Mouse (Mus musculus) lung, embryonic 15.5 days (tissue): ENCODE results near the gene Tmem214. TPM values are rescaled to one million over a fixed set of nuclear protein-coding genes. Genes with fewer than 3 reads are reported as not detected.
A peak's percentile ranks its signal among the peaks of the same experiment; 100 is the strongest.

Source experiments
- ATAC-seq: fragments of 200-750 bp; cut with Nextera tagmentation; 2 replicates; pipeline ENCODE4 v1.8.0; 2017; ENCODE audit warnings: moderate number of reproducible peaks, borderline replicate concordance; ENCODE audit not compliant: low FRiP score, low TSS enrichment; ENCODE audit errors: extremely low read depth
- H3K27ac ChIP-seq: fragments of 300-500 bp; sonication (generic); 2 replicates; pipeline ENCODE4 v1.5.1; 2015; ENCODE audit warnings: moderate library complexity, mild to moderate bottlenecking, inconsistent platforms
- H3K27me3 ChIP-seq: fragments of 300-500 bp; sonication (generic); 2 replicates; pipeline ENCODE4 v1.6.1; 2015; ENCODE audit warnings: inconsistent platforms
- H3K36me3 ChIP-seq: fragments of 300-500 bp; sonication (generic); 2 replicates; pipeline ENCODE4 v1.6.1; 2015; ENCODE audit warnings: inconsistent platforms
- H3K4me1 ChIP-seq: fragments of 300-500 bp; sonication (generic); 2 replicates; pipeline ENCODE4 v1.6.1; 2015; ENCODE audit warnings: inconsistent platforms
- H3K4me2 ChIP-seq: fragments of 300-500 bp; sonication (generic); 2 replicates; pipeline ENCODE4 v1.6.1; 2015; ENCODE audit warnings: inconsistent platforms, mild to moderate bottlenecking, moderate library complexity
- H3K4me3 ChIP-seq: fragments of 300-500 bp; sonication (generic); 2 replicates; pipeline ENCODE4 v1.5.1; 2015; ENCODE audit warnings: mild to moderate bottlenecking, inconsistent platforms
- H3K9ac ChIP-seq: fragments of 300-500 bp; sonication (generic); 2 replicates; pipeline ENCODE4 v1.6.1; 2015; ENCODE audit warnings: inconsistent platforms
- H3K9me3 ChIP-seq: fragments of 300-500 bp; sonication (generic); 2 replicates; pipeline ENCODE4 v1.6.1; 2016; ENCODE audit warnings: inconsistent platforms
- WGBS: fragments of 180-500 bp; shearing (Covaris S2); methylation state at CpG from one replicate; pipeline ENCODE4 v1.1.7; 2015; 5-methylcytosine and 5-hydroxymethylcytosine counted together
- polyA plus RNA-seq: library from polyadenylated mRNA; unstranded; fragments of >200 nt; fragmentation: Nextera tagmentation; extraction: Ambion mirVana; gene quantifications from 2 replicates; pipeline ENCODE4 v1.2.1, GENCODE M21; 2015

Gene Tmem214
- polyA plus RNA-seq, 1 experiment from 2014 or later: 79.8 TPM

GRCm38 (mm10) chr5:30908426-30909299 is 40.9 kb downstream of the Tmem214 start:
- peak; percentile 35 for ATAC-seq
- Histone ChIP-seq H3K9ac (peak overlapping the region; percentile 84), H3K4me2 (peak overlapping the region; percentile 88), H3K4me1 (peaks cover 55% of the 10 kb centered on the region), H3K27ac (peak overlapping the region; percentile 95), H3K36me3 (peaks cover 25% of the 10 kb centered on the region), H3K27me3 (no peaks in the 10 kb centered on the region), H3K9me3 (no peaks in the 10 kb centered on the region), H3K4me3 (peak overlapping the region; percentile 86)
- WGBS: 26% methylated on average over 13 of the region's 13 CpGs

GRCm38 (mm10) chr5:30909300-30909659 is 41.5 kb downstream of the Tmem214 start:
- H3K4me2 ChIP-seq: no peak overlapping the region
- no peaks in the 10 kb centered on the region for H3K27me3 ChIP-seq
- peaks cover 19% of the 10 kb centered on the region for H3K36me3 ChIP-seq
- ATAC-seq: no peak
- WGBS: 22% methylated on average over 7 of the region's 7 CpGs
- H3K4me1 ChIP-seq: peaks cover 55% of the 10 kb centered on the region
- H3K9ac ChIP-seq: 0 out of 2 replicates have a peak overlapping the region, but pooled peaks have one; percentile 1
- H3K27ac ChIP-seq: peak overlapping the region; percentile 95
- no peak overlapping the region for H3K4me3 ChIP-seq
- H3K9me3 ChIP-seq: no peaks in the 10 kb centered on the region

DNA sequence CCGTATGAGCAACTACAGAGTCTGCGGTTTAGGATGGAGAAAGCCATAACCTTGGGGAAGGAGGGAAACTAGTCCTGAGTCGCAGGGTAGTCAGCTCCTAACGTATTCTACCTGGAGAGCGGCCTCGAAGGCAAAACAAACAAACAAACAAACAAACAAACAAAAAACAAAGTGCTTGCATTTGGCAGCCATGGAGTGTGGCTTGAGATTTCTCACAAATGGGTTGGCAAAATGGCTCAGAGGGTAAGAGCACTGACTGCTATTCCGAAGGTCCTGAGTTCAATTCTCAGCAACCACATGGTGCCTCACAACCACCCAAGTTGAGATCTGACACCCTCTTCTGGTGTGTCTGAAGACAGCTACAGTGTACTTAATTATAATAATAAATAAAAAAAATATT is 42.1 kb downstream of the Tmem214 start:
- H3K9ac ChIP-seq: no peak overlapping the region
- WGBS: 76% methylated on average over 7 of the region's 7 CpGs

DNA sequence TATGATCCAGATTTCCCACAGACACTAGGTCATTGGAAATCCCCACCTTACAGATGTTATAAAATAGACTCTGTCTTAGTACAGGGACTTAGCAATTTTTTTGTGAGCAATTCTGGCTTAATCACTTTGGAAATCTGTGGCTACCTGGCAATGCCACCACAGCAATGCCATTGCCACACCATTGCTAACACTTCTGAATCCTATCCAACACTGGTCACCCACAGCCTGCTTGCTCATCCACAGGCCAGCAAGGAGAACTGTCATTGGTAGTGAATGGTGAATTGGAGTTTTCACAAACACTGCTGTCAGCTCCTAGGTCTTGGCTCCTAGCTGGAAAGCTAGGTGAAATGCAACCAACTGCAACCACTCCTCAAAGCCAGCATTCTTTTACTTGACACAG is 42.7 kb downstream of the Tmem214 start:
- ATAC-seq: no peak
- H3K4me1 ChIP-seq: peaks cover 56% of the 10 kb centered on the region
- no peaks in the 10 kb centered on the region for H3K27me3 ChIP-seq
- H3K9me3 ChIP-seq: no peaks in the 10 kb centered on the region
- H3K27ac ChIP-seq: 0 out of 2 replicates have a peak overlapping the region, but pooled peaks have one; percentile 16
- H3K4me2 ChIP-seq: no peak overlapping the region
- no peak overlapping the region for H3K9ac ChIP-seq
- H3K4me3 ChIP-seq: no peak overlapping the region
- peaks cover 7% of the 10 kb centered on the region for H3K36me3 ChIP-seq

More for the DNA sequence above, 42.1 kb downstream of the Tmem214 start:
- Histone ChIP-seq H3K27me3 (no peaks in the 10 kb centered on the region), H3K4me2 (no peak overlapping the region), H3K36me3 (peaks cover 13% of the 10 kb centered on the region), H3K27ac (peak overlapping the region; percentile 95), H3K4me1 (peaks cover 55% of the 10 kb centered on the region), H3K4me3 (no peak overlapping the region), H3K9me3 (no peaks in the 10 kb centered on the region)
- ATAC-seq: no peak

DNA sequence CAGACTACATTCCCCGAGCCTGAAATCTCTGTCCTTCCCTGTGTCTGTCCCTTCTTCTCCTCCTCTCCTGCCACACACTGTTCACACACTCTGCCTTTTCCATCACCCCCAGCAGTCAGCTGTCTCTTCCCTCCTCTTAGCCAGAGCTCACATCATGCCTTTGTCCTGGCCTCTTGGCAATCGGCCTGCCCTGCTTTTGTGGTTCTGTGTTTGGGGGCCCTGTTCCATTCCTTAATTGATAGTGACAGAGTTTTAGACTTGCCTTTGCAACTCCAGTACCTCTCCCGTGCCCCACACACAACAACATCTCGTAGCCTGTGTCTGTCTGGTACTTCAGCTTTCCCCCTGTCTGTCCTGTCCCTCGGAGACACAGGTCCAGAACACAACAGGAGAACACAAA is 44.3 kb downstream of the Tmem214 start:
- Histone ChIP-seq H3K9me3 (no peaks in the 10 kb centered on the region), H3K27ac (peak overlapping the region; percentile 98), H3K27me3 (no peaks in the 10 kb centered on the region), H3K4me2 (peak overlapping the region; percentile 77; the same call in 1 of the 2 replicates), H3K36me3 (peaks cover 4% of the 10 kb centered on the region), H3K4me1 (peaks cover 55% of the 10 kb centered on the region), H3K4me3 (no peak overlapping the region), H3K9ac (no peak overlapping the region)
- 51% methylated on average over 5 of the region's 5 CpGs for WGBS
- ATAC-seq: no peak

DNA sequence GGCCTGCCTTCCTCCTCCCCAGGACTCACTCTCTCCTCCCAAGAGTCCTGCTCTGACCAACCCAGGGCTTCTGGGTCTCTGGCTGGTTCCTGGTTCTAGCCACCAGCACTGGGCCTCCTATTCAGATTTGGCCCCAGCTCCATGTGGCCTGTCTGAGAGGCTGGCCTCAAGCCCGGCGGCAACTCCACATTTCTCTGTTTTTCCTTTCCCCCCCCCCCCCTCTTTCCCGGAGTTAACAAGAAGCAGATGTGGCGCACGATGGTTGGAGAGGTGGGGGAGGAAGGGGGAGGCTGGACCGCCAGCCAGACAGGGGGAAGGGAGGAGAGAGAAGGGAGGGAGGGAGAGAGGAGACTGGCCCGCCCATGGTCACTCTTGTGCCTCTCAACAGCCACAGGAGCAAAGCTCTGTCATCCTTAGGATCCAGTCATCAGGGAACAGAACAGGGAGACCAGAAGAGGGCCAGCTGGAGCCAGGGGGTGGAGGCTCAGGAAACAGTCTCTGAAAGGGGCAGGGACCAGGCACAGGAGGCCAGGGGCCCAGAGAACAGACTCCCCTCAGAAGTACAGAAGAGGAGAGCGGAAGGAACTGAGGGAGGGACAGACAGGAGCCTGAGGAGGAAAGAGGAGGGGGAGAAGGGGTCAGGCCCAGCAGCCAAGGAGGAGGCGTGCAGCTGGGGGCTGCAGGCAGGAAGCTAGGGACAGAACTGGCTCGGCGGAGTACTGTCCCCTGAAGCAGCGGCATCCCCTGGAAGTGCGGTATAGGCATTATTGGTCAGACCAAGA is 45.4 kb downstream of the Tmem214 start, which contains the start of gene Emilin1:
TSS of gene Emilin1 (plus strand) at position 343 of the 782 bp plus-strand sequence.
- H3K9me3 ChIP-seq: no peaks in the 10 kb centered on the region
- peak within 1 kb of the TSS; percentile 98 for H3K27ac ChIP-seq
- no peaks in the 10 kb centered on the region for H3K27me3 ChIP-seq
- H3K9ac ChIP-seq: peak within 1 kb of the TSS; percentile 67
- peak; percentile 82 for ATAC-seq
- H3K36me3 ChIP-seq: peaks cover 15% of the 10 kb centered on the region
- 12% methylated on average over 12 of the region's 13 CpGs for WGBS
- H3K4me2 ChIP-seq: peak within 1 kb of the TSS; percentile 77
- peaks cover 51% of the 10 kb centered on the region for H3K4me1 ChIP-seq
- peak within 1 kb of the TSS; percentile 52 for H3K4me3 ChIP-seq

GRCm38 (mm10) chr5:30914101-30914635 is 46.4 kb downstream of the Tmem214 start:
- Histone ChIP-seq H3K27ac (peak overlapping the region; percentile 98), H3K36me3 (peaks cover 24% of the 10 kb centered on the region), H3K4me2 (peak overlapping the region; percentile 77), H3K9ac (peak overlapping the region; percentile 67), H3K4me3 (peak overlapping the region; percentile 52), H3K4me1 (peaks cover 42% of the 10 kb centered on the region), H3K27me3 (no peaks in the 10 kb centered on the region), H3K9me3 (no peaks in the 10 kb centered on the region)
- 34% methylated on average over 7 of the region's 7 CpGs for WGBS
- no peak for ATAC-seq

DNA sequence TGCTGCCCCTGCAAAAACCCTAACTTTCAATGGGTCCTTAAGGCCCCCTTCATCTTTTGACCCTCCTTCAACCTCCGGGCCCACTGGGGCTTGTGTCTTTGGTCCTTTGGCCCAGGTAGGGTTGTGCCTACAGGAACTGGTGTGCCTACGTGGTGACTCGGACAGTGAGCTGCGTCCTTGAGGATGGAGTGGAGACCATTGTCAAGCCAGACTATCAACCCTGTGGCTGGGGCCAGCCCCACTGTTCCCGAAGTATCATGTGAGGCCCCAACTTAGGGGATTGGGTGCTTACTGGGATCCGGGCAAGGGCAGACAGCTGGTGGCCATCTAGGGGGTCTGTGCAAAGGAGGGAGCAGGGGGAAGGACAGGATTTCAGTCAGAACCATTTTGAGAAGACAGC is 47.0 kb downstream of the Tmem214 start:
- Histone ChIP-seq H3K27me3 (no peaks in the 10 kb centered on the region), H3K4me2 (peak overlapping the region; percentile 77), H3K9ac (peak overlapping the region; percentile 67), H3K36me3 (peaks cover 30% of the 10 kb centered on the region), H3K4me1 (peaks cover 39% of the 10 kb centered on the region), H3K4me3 (peak overlapping the region; percentile 52), H3K27ac (peak overlapping the region; percentile 98), H3K9me3 (no peaks in the 10 kb centered on the region)
- no peak for ATAC-seq
- WGBS: 36% methylated on average over 6 of the region's 6 CpGs

GRCm38 (mm10) chr5:30915456-30915855 is 47.6 kb downstream of the Tmem214 start:
- H3K4me2 ChIP-seq: peak overlapping the region; percentile 77
- no peaks in the 10 kb centered on the region for H3K27me3 ChIP-seq
- H3K36me3 ChIP-seq: peaks cover 36% of the 10 kb centered on the region
- peak overlapping the region; percentile 52 for H3K4me3 ChIP-seq
- H3K27ac ChIP-seq: peak overlapping the region; percentile 98
- peak overlapping the region; percentile 67 for H3K9ac ChIP-seq
- no peak for ATAC-seq
- 33% methylated on average over 9 of the region's 9 CpGs for WGBS
- peaks cover 44% of the 10 kb centered on the region for H3K4me1 ChIP-seq
- H3K9me3 ChIP-seq: no peaks in the 10 kb centered on the region

DNA sequence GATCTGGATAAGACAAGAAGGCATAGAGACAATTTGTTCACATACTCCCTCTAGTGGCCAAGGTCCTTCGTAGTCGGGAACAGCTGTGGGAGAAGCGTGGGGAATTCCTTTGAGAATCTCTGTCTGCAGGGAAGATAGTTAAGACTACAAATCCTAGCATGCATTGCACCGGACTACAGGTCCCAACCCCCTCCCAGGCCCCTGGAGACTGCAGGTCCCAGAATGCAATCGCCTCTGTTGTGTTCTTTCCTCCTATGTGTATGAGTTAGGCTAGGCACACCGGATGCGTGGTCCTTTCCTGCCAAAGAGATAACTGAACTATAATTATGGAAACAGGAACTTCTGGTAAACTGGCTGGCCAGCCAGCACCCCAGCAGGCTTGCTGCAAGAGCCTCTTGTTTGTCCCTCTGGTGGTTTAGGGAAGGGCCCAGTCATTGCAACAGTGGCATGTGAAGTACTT is 48.2 kb downstream of the Tmem214 start:
- no peaks in the 10 kb centered on the region for H3K9me3 ChIP-seq
- H3K4me3 ChIP-seq: peak overlapping the region; percentile 52
- H3K27me3 ChIP-seq: no peaks in the 10 kb centered on the region
- ATAC-seq: peak; percentile 57
- H3K9ac ChIP-seq: no peak overlapping the region
- H3K36me3 ChIP-seq: peaks cover 39% of the 10 kb centered on the region
- peaks cover 49% of the 10 kb centered on the region for H3K4me1 ChIP-seq
- peak overlapping the region; percentile 98 for H3K27ac ChIP-seq
- 3% methylated on average over 7 of the region's 7 CpGs for WGBS
- peak overlapping the region; percentile 77 for H3K4me2 ChIP-seq

GRCm38 (mm10) chr5:30916841-30917240 is 49.0 kb downstream of the Tmem214 start:
- H3K9ac ChIP-seq: no peak overlapping the region
- no peak for ATAC-seq
- 90% methylated on average over 9 of the region's 9 CpGs for WGBS
- no peak overlapping the region for H3K4me3 ChIP-seq
- H3K27me3 ChIP-seq: no peaks in the 10 kb centered on the region
- H3K4me1 ChIP-seq: peaks cover 53% of the 10 kb centered on the region
- H3K27ac ChIP-seq: peak overlapping the region; percentile 61; the same call in 1 of the 2 replicates
- H3K4me2 ChIP-seq: peak overlapping the region; percentile 77; the same call in 1 of the 2 replicates
- H3K36me3 ChIP-seq: peaks cover 39% of the 10 kb centered on the region
- H3K9me3 ChIP-seq: no peaks in the 10 kb centered on the region
